Mouse (Mus musculus) embryo, embryonic 10 days (tissue): ENCODE data around the gene Sec22c.

ENCODE experiments used
- DNase-seq: peaks from one replicate; pipeline ENCODE4 v3.0.0-alpha.2; 2015; ENCODE audit warnings: low spot score

The Sec22c gene

GRCm38 (mm10) chr9:121704646-121705625, at the start of gene Sec22c:
Gene Sec22c (minus strand): TSS chr9:121705490.
- DNase-seq, result peak; percentile 96

DNA sequence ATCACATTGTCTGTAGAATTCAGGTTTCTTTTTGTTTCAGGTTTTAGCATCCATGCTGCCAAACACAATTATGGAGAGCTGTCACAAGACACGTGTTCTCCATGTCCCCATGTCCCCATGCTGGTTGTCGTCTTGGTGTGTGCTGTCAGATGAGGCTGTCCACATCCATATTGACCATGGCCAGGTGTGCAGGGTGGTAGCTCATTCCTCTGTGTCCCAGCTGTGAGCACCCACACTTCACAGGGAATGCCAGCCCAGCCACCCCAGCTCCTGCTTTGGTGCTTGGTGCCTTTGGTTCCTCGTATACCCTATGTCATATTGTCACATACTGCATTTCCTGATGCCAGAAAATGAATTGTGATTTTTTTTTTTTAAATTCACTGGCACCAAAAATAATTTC, 49.3 kb upstream of the Sec22c start:
- no peak for DNase-seq

DNA sequence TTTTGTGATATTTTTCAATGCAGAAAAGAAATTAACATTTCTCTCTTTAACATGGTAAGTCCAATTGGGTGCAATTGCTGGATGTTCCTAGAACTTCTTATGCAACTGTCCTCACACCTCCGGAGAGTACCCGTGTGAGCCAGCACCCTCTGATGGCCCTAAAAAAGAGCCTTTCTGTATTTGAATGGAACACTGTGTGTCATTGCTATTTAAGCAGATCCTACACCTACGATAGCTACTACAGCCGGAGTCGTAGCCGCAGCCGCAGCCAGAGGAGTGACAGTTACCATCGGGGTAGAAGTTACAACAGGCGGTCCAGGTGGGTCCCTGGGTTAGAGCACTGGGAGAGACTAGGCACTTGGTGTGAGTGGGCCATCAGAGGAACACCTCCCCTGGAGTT, 47.5 kb upstream of the Sec22c start:
- no peak for DNase-seq

GRCm38 (mm10) chr9:121744051-121744450, 38.8 kb upstream of the Sec22c start:
- no peak for DNase-seq

GRCm38 (mm10) chr9:121741168-121741567, 35.9 kb upstream of the Sec22c start:
- no peak for DNase-seq

GRCm38 (mm10) chr9:121740490-121740889, 35.2 kb upstream of the Sec22c start:
- no peak for DNase-seq

GRCm38 (mm10) chr9:121719347-121720331, 14.3 kb upstream of the Sec22c start:
- peak; percentile 58 for DNase-seq

DNA sequence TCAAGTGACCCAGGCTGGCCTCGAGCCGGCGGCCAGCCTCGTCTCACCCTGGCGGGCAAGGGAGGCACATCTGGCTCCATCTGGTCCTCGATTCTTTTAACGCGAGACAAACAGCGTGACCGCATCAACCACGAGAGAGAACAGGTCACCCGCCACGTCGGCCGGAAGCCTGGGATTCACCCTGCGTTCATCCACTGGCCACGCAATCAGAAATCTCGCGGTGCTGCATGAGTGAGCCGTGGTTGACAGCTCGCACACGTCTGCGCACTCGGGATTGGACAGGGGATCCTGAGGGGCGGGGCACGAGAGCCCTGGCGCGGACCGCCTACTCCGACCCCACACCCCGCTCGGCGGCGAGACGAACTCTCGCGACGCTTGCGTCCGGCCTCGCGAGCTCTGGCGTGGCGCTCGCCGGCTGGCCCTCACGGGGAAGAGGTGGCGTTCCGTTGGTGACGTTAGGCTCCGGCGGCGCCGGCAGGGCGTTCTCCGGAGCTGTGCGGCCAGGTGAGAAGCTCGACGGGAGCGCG, 13.6 kb upstream of the Sec22c start, which contains the start of gene Nktr:
TSS of gene Nktr (plus strand) at position 378 of the 527 bp plus-strand sequence.
- DNase-seq, result peak; percentile 99

- DNase-seq, result peak; percentile 16
These were observed 12.9 kb upstream of the Sec22c start for GRCm38 (mm10) chr9:121718070-121718705.

- DNase-seq, result no peak
These were observed 11.8 kb upstream of the Sec22c start for GRCm38 (mm10) chr9:121717048-121717447.

DNA sequence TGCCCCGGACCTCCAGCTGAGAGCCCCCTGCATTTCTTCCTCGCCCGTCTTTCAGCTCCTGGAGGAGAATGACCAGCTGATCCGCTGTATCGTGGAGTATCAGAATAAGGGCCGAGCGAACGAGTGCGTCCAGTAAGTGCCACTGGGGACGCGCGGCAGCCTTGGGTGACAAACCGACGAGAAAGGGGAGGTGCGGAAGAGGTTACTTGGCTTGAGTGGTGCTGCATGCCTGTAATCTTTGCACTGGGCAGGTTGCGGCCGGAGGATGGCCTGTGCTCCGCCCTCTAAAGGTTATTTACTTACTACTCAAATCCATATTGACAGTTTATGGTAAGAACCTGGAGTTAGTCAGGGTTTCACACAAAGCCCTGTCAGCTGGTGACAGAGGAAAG, 5.3 kb upstream of the Sec22c start:
- DNase-seq, result peak; percentile 31

GRCm38 (mm10) chr9:121709898-121710583, 4.8 kb upstream of the Sec22c start, which contains the start of gene Ss18l2:
Gene Ss18l2 (plus strand): TSS chr9:121710329.
- DNase-seq, result peak; percentile 99

DNA sequence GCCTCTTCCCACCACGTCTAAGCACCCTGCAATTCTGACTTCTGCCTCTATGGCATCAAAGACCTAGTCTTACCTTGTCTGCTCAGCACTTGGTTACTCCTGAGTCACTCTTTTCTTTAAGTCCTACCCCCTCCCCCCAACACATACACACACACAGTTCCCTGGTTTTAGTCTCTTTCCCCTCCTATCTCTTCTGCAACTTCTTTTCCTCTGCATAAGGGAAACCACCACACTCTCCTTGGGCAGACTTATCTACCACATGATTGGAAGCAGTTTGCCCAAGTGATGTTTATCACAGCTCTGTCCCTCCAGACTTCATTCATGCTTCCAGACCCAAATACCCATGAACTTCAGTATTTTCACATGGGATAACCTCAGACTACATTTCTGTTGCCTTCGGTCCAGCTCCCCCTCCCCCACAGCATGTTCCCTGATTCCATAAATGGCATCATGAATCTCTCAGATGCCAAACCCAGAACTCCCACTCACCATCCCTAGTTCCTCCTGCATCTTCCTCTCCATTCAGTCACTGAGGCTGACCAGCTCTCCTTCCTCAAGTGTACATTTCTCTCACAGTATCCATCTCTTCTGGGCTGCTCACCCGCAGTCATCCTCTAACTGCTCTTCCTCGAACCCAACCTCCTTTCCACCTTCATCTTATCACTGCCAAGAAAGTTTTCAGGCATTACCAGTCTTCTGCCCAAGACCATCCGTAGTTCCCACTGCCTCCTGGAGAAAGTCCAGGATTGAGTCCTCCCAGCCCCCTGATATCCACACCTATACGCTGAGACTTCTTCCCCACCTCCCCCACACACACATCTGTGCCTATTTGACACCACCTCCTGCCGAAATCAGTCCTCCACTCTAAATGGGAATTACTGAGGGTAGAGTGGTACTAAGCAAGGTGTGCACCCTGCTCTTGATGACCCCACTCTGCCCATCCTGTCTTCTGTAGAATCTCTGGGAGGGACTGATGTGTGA, 3.5 kb upstream of the Sec22c start:
- no peak for DNase-seq

DNA sequence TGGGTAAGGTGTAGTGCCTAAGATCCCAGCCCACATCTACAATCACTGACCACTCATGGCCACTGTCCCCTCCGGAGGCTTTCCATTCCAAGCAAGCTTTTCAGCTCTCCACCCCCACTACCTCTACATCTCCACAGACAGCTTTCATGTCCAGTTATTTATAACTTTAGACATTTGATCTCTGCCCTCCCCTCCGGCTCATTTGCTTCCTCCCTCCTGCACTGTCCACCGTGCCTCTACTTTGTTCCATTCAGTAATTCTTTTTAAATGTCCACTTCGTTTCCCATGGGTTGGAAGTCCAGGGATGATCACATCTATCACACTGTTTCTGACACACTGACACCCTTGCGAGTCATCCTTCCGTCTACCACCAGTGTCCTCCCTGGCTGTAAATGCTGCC, 2.5 kb upstream of the Sec22c start:
- no peak for DNase-seq

DNA sequence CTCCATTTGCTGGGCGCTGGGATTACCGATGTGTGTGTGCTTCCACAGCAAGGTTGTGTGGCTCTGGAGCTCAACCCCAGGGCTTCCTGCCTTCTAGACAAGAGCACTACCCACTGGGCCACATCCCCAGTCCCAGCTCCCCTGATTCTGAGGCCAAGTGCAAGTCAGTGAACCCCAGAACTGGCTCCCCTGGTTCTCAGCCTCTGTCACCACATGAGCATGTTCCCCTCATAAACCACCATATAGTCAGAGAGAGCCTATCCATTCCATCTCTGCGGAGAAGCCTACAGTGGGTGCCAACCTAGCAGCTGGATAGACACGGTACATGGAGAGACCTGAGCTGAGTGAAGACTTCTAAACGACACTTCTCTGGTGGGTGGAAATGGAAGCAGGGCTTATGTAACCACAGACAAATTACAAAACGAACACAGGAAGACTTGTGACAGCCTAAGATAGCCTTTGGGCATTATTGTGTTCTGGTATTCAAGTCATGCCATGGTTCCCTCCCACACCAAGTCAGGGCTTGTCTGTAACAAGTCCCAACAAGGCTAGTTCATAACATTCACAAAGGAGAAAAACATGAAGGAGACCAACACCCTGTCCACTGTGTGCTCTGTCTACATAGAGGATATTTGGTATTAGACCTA, 862 bp upstream of the Sec22c start:
- no peak for DNase-seq

DNA sequence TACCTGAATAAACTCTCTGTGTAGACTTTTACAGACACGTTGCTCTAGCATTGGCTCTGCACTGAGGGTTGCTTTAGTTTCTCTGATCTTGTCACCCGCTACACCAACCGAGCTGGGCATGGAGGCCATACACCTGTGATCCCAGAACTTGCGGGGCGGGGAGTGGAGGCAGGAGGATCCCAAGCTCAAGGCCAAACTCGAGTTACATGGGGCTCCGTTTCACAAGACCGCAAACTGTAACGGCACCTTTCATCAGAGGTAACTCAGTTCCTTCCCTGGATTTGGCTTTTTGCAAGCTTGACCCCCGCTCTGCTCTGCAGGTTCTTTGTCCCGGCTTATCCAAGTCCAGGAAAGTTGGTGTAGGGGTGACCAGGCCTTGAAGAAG, 1.0 kb downstream of the Sec22c start:
- no peak for DNase-seq

- DNase-seq, result no peak
These were observed 7.9 kb downstream of the Sec22c start for GRCm38 (mm10) chr9:121697150-121698049.

- no peak for DNase-seq
These were observed 8.7 kb downstream of the Sec22c start for GRCm38 (mm10) chr9:121696626-121697025.
